Mouse (Mus musculus): ENCODE results near the gene Hist1h2af.
"Not testable (repeated sequence)": the region's sequence is repeated elsewhere in the genome, so short reads cannot be mapped to it uniquely, and the experiment has no call there.

Gene Hist1h2af

DNA sequence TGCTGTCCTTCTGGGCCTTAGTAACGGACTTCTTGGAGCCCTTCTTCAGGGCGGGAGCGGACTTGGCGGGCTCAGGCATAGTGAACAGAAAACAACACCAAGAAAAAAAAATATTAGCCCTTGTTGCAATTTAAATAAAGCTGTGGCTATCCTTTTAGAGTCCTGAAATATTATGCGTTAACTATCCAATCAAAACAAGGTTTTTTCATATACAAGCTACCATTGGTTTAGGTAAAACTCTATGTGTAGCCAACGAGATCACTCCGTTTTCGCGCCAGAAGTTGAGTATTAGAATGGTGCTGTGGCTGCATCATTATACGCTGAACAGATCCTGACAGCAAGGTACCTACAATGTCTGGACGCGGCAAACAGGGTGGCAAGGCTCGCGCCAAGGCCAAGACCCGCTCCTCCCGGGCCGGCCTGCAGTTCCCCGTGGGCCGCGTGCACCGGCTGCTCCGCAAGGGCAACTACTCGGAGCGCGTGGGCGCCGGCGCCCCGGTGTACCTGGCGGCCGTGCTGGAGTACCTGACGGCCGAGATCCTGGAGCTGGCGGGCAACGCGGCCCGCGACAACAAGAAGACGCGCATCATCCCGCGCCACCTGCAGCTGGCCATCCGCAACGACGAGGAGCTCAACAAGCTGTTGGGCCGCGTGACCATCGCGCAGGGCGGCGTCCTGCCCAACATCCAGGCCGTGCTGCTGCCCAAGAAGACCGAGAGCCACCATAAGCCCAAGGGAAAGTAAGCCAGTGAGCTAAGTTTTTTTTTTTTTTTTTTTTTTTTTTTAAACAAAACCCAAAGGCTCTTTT, at the start of gene Hist1h2af:
Gene Hist1h2af (plus strand): TSS at position 347 of the 808 bp plus-strand sequence.
- DNase-seq (ENCODE audit: low read depth, low spot score) = not testable (repeated sequence)

DNA sequence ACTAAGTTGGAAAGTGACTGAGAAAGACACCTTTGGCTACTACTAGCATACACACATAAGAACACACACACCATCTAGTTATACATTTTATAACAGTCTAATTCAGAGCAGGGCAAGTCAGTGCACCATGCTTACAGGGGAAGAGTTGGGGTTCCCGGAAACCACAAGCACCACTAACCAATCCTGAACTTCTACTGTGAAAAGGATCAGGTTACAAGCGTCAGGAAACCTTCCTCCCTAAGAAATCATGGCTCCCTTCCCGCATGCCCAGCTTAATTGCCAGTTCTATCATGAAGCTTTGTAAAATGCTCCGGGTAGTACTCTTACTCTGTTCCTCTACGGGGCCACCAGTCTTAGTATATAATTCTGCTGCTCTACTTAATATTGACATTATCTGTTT, 48.4 kb upstream of the Hist1h2af start:
- no peak for DNase-seq (ENCODE audit: low read depth, low spot score)

DNA sequence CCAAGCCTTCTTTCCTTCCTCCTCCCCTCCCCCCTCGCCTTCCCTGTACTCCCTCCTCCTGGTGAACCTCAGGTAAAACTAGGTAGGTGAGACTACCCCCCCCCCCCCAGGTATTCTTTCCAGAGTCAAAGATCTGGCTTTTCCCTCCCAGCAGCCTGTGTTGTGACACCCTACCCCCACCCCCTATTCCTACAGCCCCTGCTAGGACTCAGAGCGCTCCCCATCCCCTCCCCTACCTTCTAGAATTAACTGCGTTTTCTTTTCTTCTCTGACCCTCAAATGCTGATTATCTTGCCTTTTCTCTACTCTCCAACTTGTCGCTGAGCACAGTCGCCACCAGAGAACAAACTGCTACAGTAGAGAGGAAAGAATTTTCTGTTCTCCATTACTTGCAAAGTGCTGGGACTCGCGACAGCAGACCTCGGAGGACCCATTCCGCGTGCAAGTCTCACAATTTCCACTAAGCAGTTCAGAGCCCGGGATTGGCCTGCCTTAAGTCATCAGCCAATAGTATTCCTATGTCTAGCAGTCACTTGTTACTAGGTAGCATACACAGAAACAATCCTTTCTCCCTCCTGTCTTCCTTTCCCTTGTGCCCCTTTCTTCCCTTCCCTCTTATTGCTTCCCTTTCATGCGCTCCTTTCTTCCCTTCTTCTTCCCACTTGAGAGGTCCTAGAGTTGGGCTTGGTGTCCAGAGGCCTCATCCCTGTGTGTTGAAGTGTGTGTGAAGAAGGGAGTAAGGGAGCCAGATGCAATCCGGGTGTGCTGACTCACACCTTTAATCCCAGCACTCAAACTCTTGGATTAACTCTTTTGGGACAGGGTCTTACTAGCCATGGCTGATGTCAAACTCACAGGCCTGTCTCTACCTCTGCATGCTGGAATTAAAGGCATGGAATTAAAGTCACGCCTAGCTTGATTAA, 45.0 kb upstream of the Hist1h2af start, which contains the start of gene Btn2a2:
Gene Btn2a2 (minus strand): TSS at position 458 of the 923 bp plus-strand sequence.
- DNase-seq (ENCODE audit: low read depth, low spot score) = no peak

DNA sequence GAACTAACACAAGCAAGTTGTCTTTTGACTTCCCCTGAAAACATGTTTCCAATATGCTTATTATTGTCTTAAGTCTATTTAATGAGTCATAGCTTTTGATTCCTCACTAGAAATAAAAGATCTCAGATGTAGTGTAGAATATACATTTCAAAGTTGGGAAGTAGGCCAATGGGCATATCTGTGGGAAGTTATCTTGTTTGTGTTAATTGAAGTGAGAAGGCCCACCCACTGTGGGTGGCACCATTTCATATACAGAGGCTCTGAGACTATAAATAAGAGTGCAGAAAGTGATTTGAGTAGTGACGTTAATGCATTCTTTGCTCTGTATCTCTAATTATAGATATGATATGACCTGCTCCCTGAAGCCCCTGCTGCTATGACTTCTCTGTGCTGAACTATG, 42.8 kb upstream of the Hist1h2af start:
- no peak for DNase-seq (ENCODE audit: low read depth, low spot score)

DNA sequence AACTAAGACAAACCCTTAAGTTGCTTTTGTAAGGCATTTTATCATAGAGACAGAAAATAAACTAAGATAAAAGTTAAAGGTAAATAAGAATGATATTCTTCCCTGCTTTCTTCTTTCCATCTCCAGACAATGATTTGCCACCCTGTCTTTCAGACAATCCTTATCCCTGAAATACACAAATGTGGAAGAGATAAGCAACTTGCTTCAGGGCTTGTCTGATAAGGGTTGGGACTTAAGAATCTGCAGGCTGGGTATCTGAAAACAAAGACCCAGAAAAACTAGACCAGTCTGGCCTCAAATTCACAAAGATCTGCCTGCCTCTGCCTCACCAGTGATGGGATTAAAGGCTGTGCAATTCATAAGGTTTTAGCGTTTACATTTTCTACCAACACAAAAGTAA, 42.4 kb upstream of the Hist1h2af start:
- DNase-seq (ENCODE audit: low read depth, low spot score) = no peak

DNA sequence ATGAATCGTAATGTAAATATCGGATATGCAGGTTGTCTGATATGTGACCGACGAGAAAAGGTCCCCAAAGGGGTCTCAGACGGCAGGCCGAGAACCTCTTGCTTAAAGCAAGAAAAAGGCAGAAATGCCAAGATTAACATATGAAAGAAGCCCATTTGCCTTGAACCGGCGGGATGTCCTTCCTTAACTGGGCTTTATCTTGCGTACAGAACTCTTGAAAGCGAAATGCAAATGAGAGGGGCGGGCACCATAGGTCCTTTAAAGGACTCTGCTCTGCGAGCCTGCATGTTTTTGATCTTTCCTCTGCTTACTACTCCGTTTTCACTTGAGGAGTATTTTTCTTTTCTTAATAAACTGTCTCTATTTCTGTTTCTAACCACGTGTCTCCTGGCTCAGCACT, 41.7 kb upstream of the Hist1h2af start:
- DNase-seq (ENCODE audit: low read depth, low spot score) = no peak

DNA sequence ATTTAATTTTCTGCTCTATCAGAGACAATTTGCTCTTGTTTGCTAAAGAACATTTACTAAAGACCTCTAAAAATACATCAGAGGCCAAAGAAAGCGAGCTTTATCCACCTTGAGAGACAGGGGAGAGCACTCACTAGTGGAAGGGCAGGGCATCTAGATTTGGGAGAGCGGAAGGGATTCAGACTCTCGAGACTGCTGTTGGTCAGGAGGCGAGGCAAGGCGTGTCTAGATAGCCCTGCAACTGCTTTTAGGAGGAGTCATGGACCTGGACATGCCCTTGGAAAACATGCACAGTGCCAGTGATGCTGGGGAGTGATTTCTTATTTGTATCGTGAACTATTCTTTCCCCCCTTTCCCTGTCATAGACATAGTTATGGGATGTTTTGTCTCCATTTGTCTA, 38.2 kb upstream of the Hist1h2af start:
- no peak for DNase-seq (ENCODE audit: low read depth, low spot score)

DNA sequence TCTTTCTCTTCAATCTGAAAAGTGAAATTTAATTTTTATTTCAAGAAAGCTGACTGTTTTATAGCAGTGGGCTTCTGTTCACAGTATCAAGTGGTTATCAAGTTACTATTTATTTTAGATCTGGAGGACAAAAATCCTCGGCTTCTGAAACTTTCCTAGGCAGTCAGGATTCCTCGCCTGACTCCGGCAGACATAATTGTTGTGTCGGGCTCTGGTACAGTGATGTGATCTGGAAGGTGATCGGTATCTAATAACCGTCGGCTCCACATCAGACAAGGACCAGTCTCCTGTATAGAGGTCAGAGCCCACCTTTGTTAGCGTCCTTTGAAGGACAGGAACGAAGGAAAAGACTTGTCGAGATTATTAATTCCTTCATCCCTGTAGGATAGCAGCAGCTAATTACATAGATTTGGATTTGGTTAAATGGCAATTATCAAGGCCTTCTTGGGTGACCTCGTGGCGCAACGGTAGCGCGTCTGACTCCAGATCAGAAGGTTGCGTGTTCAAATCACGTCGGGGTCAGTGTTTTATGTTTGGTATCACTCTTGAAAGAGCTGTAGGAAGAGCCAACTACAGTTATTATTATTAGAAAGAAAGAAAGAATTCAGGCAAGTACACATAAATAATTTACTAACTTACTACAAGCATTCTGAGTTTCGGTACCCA, 35.9 kb upstream of the Hist1h2af start:
- DNase-seq (ENCODE audit: low read depth, low spot score) = no peak

DNA sequence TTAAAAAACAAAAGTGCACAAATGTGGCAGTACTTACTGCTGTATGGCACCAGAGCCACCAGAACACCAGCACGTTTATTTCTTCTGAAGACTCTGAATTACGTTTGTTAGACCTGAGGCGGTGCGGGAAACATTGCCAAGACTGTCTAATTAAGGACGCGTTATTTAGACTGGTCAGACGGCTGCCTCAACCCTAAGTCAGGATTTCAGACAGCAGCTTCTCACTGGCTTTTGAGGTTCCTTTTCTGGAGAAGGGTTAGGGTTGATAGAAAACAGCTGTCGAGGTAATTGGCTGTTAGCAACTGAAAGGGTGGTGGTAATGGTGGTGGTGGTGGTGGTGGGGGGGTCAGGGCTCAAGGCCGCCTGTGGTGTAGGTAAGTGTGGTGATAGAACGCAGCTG, 35.1 kb upstream of the Hist1h2af start:
- no peak for DNase-seq (ENCODE audit: low read depth, low spot score)

DNA sequence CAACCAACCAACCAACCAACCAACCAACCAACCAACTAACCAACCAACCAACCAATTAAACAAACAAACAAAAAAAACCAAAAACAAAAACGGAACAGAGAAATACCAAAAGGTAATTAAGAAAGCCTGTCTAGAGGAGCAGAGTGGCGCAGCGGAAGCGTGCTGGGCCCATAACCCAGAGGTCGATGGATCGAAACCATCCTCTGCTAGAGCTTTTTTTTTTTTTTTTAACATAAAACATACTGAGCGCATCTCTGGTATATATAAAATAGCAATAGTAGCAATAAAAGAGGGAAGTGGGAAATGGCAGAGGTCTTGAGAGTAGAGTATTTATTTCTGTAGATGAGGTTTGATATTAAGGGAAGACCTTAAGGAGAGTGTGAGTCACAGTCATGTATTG, 33.8 kb upstream of the Hist1h2af start:
- no peak for DNase-seq (ENCODE audit: low read depth, low spot score)

DNA sequence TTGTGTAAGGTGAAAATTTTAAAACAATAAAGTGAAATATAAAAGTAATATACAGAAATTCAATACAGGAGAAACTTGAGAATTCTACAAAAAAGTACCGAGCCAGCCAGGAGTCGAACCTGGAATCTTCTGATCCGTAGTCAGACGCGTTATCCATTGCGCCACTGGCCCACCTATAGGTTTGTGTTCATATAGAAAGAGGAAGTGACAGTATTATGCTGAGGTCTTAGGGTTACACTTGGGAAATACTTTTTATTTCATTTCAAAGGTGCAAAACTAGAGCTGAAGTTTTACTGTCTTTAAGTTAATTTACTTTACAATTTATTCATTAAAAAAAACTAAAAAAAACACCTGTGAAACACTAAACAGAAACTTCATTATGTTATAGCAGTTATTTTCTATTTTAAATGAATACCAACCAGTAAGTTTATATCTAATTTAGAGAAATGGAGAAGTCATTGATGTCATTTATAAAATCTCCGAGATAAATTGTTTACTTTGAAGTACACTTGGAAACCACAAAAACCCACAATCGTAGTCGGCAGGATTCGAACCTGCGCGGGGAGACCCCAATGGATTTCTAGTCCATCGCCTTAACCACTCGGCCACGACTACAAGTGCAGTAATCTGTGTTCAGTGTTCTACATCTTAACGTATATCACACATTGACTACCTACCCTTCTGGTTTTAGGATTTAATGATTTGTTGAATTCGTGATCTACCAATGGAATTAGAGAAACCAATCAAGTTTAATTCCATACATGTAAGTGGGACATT, 33.1 kb upstream of the Hist1h2af start:
- no peak for DNase-seq (ENCODE audit: low read depth, low spot score)

DNA sequence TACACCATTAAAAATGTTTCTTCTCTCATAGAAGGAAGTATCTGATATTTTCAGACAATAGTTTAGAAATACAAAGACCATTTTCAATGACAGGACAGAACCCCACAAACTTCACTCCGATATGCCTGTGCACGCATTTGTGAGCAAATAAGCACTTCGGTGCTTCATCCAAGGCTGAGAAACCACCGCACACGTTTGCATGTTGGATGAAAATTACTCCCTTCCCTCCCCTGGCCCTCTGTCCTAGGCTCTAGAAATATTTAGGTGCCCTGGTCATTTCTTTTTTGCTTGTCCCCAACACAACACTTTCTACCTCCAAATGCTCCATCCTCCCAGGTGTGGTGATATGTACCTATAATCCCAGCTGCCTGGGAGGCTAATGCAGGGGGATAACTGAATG, 32.2 kb upstream of the Hist1h2af start:
- no peak for DNase-seq (ENCODE audit: low read depth, low spot score)

DNA sequence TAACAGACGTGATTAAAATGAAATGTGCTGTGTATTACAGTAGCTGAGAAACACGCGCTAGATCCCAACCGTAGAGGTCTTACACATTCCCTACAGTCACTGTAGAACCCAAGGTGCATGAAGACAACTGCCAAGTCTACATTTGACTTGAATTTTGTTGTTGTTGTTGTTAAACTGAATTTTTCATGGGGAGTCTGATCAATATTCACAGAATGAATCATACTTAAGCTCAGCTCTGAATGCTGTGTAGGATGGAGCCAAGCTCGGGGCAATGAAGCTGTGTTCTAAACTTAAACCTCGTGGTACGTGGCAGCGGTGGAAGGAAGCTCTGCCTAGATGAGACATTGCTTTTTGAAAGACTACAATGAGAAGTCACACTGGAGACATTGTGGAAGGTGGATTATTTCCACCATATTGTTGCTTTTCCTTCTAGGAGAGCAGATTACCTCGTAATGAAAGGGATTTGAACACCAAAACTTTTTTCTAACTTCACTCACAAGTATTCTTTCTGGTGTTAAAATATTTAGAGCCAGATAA, 31.6 kb upstream of the Hist1h2af start:
- DNase-seq (ENCODE audit: low read depth, low spot score) = no peak

DNA sequence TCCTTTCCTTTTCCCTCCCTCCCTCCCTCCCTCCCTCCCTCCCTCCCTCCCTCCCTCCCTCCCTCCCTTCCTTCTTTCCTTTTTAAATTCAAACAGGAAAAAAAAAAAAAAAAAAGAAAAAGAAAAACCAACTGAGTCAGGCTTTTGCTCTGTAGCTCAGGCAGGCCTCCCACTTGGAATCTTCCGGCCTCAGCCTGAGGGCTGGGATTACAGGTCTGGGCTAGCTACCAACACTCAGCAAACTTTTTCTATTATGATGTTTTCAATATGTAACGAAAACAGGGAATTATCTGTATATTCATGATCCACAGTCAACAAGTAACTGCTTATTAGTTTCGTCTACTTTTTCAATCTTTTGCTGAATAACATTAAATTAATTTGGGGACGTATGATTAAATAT, 30.8 kb upstream of the Hist1h2af start:
- no peak for DNase-seq (ENCODE audit: low read depth, low spot score)

DNA sequence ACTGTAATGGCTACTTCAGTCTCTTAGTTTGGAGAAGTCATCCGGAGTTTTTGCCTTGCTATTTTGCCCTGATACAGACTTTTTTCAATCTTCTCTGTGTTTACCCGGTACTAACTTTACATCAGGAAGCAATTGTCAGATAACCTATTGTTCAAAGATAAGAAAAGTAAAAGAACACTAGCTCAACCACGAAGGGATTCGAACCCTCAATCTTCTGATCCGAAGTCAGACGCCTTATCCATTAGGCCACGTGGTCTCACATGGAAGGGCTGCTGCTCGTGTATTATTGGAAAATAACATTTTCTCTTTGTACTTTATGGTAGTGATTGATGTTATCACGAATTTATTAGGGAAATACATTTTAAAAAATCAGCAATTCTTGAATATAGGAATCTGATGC, 29.9 kb upstream of the Hist1h2af start:
- DNase-seq (ENCODE audit: low read depth, low spot score) = no peak

DNA sequence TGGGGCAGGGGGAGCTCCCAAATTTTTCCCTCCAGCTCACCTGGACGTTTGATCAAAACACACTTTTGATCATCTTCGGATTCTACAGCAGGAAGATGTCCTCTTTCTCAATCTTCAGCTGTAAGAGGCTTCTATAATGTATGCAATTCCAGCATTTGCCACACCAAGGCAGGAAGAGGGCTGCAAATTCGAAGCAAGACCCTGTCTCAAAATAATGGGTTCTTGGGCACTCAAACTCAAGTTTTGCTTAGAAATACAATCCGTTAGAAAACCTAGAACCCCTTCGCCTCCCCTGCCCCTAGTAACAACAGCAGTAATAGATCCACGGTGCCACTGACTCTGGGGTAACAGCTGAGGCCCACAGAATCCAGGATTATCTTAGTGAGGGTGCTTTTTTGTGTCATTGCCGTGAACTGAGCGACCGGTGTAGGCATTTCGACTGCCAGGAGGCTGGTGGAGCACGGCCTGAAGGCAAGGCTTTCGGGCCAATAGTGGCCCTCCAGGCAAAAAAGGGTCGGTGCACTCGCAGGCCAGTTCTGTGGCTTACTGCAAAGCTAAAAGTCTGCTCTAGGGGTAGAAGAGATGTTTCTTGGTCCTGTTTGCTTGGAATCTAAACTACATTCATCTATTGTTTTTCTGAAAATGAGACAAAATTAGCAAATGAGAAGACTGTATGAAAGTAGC, 27.9 kb upstream of the Hist1h2af start:
- DNase-seq (ENCODE audit: low read depth, low spot score) = no peak

DNA sequence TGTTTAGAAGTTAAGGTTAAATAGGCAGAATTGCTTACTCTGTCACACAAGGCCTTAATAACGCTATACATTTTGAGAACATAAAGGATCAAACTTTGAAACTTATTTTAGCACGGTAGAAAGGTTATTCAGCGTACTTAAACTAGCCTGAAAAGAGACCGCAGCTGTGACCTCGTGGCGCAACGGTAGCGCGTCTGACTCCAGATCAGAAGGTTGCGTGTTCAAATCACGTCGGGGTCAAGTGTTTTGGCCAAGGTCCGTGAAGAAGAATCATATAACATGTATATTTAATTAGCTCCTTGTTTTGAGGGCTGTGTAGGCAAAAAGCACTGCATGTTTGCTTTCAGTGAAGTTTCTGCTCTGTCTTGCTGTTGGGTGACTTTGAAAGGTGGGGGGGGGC, 27.4 kb upstream of the Hist1h2af start:
- DNase-seq (ENCODE audit: low read depth, low spot score) = no peak

DNA sequence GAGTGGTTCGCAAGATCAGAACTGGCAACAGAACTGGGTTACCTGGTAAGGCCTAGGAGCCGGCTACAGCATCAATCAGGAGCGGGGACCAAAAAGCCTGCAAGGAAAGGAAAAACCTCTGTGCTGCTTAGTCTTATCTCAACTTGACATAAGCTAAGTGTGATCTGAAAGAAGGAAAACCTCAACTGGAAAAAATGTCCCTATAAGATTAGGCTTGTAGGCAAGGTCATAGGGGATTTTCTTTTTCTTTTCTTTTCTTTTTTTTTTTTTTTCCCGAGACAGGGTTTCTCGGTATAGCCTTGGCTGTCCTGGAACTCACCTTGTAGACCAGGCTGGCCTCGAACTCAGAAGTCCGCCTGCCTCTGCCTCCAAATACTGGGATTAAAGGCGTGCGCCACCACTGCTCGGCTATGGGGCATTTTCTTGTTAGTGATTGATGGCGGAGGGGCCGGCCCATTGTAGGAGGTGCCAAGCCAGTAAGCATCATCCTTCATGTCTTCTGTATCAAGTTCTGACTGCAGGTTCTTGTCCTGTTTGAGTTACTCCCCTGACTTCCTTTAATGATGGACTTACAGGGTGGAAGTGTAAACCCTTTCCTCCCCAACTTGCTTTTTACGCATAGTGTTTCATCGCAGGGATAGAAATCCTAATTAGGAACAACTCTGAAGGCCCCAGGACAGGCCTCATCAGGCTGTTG, 26.7 kb upstream of the Hist1h2af start:
- DNase-seq (ENCODE audit: low read depth, low spot score) = no peak

DNA sequence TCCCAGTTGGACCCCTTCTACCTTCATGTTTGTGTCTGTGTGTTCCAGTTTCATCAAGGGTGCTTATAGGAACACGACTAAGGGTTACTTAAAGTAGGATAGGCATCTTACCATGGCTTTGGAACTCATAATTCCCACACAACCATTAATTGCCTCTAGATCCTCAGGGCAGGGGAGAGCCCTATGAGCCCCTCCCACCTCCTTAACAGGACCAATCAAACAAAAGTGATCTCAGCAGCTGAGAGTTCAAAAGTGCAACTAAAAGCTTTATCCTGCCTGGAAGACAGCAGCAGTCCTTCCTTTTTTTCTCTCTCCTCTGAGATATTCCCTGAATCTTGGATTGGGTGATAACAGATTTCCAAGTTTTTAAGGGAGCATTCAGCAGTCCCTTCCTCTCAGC, 23.6 kb upstream of the Hist1h2af start:
- DNase-seq (ENCODE audit: low read depth, low spot score) = no peak

DNA sequence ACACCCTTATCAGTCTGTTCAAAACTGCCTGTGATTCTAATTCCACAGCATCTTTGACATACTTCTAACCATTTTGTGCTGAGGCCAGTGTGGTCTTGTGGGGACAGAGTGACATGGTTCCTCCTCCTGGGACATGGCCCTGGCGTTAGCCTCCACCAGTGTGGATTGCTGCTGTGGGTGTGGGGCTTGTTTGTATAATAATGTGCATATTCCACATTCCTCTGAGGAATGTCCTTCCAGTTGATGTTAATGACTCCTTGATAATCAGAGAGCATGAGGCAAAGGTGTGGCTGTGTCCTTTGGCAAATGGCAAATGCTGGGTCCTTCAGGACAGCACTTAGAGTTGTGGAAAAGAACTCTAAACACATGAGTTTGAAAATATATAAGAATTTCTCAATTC, 20.2 kb upstream of the Hist1h2af start:
- no peak for DNase-seq (ENCODE audit: low read depth, low spot score)

All from retina, adult 2 months (tissue).